Mouse (Mus musculus): ENCODE results near the gene Gabrp.

DNA sequence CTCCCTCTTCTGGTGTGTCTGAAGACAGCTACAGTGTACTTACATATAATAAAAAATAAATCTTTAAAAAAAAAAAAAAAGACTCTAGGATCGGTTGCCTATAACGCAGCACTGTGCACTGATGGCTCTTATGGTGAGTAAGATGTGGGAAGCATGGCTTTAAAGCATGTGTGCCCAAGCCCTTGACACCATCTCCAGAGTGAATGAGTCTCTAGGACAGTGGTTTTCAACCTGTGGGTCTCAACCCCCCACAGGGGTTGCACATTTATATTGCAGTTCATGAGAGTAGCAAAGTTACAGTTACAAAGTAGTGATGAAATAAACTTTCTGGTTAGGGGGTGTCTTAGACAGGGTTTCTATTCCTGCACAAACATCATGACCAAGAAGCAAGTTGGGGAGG, 33.8 kb downstream of the Gabrp start:
- no peak for TF ChIP-seq CTCF (IDR thresholded peaks at IDR 0.05; ENCODE audit: borderline replicate concordance, insufficient read depth, low read depth, low read length)
- no peak for TF ChIP-seq POLR2A (IDR thresholded peaks at IDR 0.05; ENCODE audit: borderline replicate concordance, insufficient read depth, low read length)
